Mouse (Mus musculus) left cerebral cortex, postnatal 10 days (tissue): Measurements from ENCODE around the gene Tbcb. TPM values are rescaled to one million over a fixed set of nuclear protein-coding genes. Genes with fewer than 3 reads are reported as not detected.
"Not testable (repeated sequence)": the region's sequence is repeated elsewhere in the genome, so short reads cannot be mapped to it uniquely, and the experiment has no call there.

Experiments
- DNase-seq, 2 experiments: peaks; one replicate each; pipeline ENCODE4 v3.0.0; 2021 to 2022; ENCODE audit warnings: low spot score in 2 of 2, mixed read lengths in 1 of 2; ENCODE audit errors: extremely low spot score in 1 of 2
- intact Hi-C: fragments of 180-260 bp; cut with DNase I; formaldehyde crosslinking; loops from one replicate; pipeline ENCODE4 v1.15.1; 2025
- total RNA-seq, 2 experiments: library from RNA; stranded (reverse); gene quantifications; 2 replicates each; pipeline ENCODE4 v1.2.3; 2021

The Tbcb gene
- total RNA-seq, 2 experiments from 2014 or later = 176 to 206 TPM

- peak; percentile 48 to 82 for DNase-seq
- intact Hi-C loops = loop anchor here (5.0 kb wide), 1 partner anchor 60 kb away; the partner anchor contains the start of gene Clip3
Observed at GRCm38 (mm10) chr7:30232631-30233148, 618 bp upstream of the Tbcb start.

- peak in 1 of 2 experiments; percentile 56 for DNase-seq
Observed at GRCm38 (mm10) chr7:30231328-30231668, 774 bp downstream of the Tbcb start.

GRCm38 (mm10) chr7:30224206-30224605 is 7.9 kb downstream of the Tbcb start:
- intact Hi-C loops = no loop called here
- no peak for DNase-seq

More at GRCm38 (mm10) chr7:30231328-30231668, 774 bp downstream of the Tbcb start:
- intact Hi-C loops = loop anchor here (5.0 kb wide), 1 partner anchor 61 kb away; the partner anchor contains the start of gene Clip3

GRCm38 (mm10) chr7:30222205-30222604 is 9.9 kb downstream of the Tbcb start:
- intact Hi-C loops = no loop called here

GRCm38 (mm10) chr7:30221433-30221832 is 10.6 kb downstream of the Tbcb start:
- DNase-seq = no peak
- intact Hi-C loops = no loop called here

More at GRCm38 (mm10) chr7:30222205-30222604, 9.9 kb downstream of the Tbcb start:
- DNase-seq = no peak

- intact Hi-C loops = no loop called here
- DNase-seq = no peak
Observed at GRCm38 (mm10) chr7:30220008-30220356, 12.1 kb downstream of the Tbcb start.

- DNase-seq = no peak
- intact Hi-C loops = loop anchor here (5.0 kb wide), 1 partner anchor 37 kb away; the partner anchor contains the start of gene Cox7a1
Observed at GRCm38 (mm10) chr7:30219293-30220007, 12.6 kb downstream of the Tbcb start.

- intact Hi-C loops = loop anchor here (5.0 kb wide), 1 partner anchor 35 kb away; the partner anchor contains the start of gene Cox7a1
- DNase-seq = no peak
Observed at GRCm38 (mm10) chr7:30217277-30217676, 14.8 kb downstream of the Tbcb start.

GRCm38 (mm10) chr7:30216723-30217151 is 15.3 kb downstream of the Tbcb start:
- peak; percentile 67 to 84 for DNase-seq
- intact Hi-C loops = loop anchor here (5.0 kb wide), 1 partner anchor 34 kb away; the partner anchor contains the start of gene Cox7a1

- DNase-seq = no peak
- intact Hi-C loops = loop anchor here (5.0 kb wide), 1 partner anchor 34 kb away; the partner anchor contains the start of gene Cox7a1
Observed at GRCm38 (mm10) chr7:30215875-30216274, 16.2 kb downstream of the Tbcb start.

- intact Hi-C loops = no loop called here
- no peak for DNase-seq
Observed at GRCm38 (mm10) chr7:30213881-30214280, 18.2 kb downstream of the Tbcb start.

- no peak for DNase-seq
- intact Hi-C loops = no loop called here
Observed at GRCm38 (mm10) chr7:30211025-30211424, 21.0 kb downstream of the Tbcb start.

- intact Hi-C loops, DNase-seq: not testable (repeated sequence)
Observed at GRCm38 (mm10) chr7:30206364-30206763, 25.7 kb downstream of the Tbcb start.

- DNase-seq = peak in 1 of 2 experiments; percentile 57
- intact Hi-C loops = no loop called here
Observed at GRCm38 (mm10) chr7:30205383-30205782, 26.7 kb downstream of the Tbcb start.

GRCm38 (mm10) chr7:30204380-30204779 is 27.7 kb downstream of the Tbcb start:
- intact Hi-C loops = no loop called here
- DNase-seq = no peak

GRCm38 (mm10) chr7:30202895-30203690 is 29.0 kb downstream of the Tbcb start:
- intact Hi-C loops = no loop called here
- no peak for DNase-seq

GRCm38 (mm10) chr7:30200661-30201060 is 31.4 kb downstream of the Tbcb start:
- DNase-seq, intact Hi-C loops: not testable (repeated sequence)

GRCm38 (mm10) chr7:30200200-30200599 is 31.9 kb downstream of the Tbcb start:
- no peak for DNase-seq
- intact Hi-C loops = no loop called here

GRCm38 (mm10) chr7:30199498-30200139 is 32.5 kb downstream of the Tbcb start:
- no peak for DNase-seq
- intact Hi-C loops = no loop called here
